Mouse (Mus musculus): ENCODE data around the gene Dpm3. TPM values are rescaled to one million over a fixed set of nuclear protein-coding genes. Genes with fewer than 3 reads are reported as not detected.
"Not testable (repeated sequence)": the region's sequence is repeated elsewhere in the genome, so short reads cannot be mapped to it uniquely, and the experiment has no call there.

The Dpm3 gene
- polyA plus RNA-seq, 1 experiment = 228 TPM

DNA sequence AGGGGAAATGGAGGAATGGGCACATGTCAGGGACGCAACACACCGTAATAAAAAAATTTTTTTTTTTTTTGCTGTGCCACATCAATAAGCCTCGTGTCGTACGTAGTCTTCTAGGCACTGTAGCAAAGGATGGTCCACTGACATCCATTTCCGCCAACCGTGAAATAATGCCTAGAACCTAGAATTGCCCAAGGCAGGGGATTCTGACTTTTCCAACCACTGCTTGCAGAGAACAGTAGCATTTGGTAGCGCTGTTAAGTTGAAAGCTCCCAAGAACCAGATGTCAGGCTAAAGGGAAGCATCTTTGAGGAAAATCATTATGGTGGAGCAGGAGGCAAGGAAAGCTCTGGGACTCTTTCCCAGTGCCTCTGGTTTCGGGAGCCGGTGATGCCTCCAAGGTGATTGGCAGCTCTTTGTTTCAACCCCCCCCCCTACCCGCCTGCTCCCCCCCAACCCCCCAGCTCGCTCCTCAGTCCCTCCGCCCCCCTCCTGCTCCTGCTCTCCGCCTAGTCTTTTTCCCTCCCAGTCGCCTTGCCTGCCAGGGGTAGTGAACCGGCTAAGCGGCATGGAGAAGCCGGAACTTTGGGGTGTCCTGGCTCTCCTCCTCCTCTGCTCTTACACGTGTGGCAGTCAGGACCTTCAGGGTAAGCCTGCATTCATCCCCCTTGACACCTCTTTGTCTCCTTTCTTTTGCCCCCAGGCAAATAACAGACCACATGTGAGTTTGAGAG lies 44.3 kb upstream of the Dpm3 start, which contains the start of gene Thbs3:
Gene Thbs3 (plus strand): TSS at position 500 of the 731 bp plus-strand sequence.
- H3K79me2 ChIP-seq (ENCODE audit: control insufficient read depth, insufficient read depth) = peaks cover 31% of the 10 kb centered on the region
- peaks cover 11% of the 10 kb centered on the region for H3K79me3 ChIP-seq (ENCODE audit: low read depth)
- TF ChIP-seq FOSL1 (IDR thresholded peaks at IDR 0.05; ENCODE audit: insufficient read depth, low read length, poor library complexity, severe bottlenecking) (no peak), USF1 (IDR thresholded peaks at IDR 0.05; ENCODE audit: low read depth) (no peak), MAX (IDR thresholded peaks at IDR 0.05) (no peak), CTCF (IDR thresholded peaks at IDR 0.05; ENCODE audit: control insufficient read depth, insufficient read depth, insufficient read length) (no peak), MYOD1 (IDR thresholded peaks at IDR 0.05; ENCODE audit: control insufficient read depth, insufficient read length, low read depth) (no peak), MYOG (IDR thresholded peaks at IDR 0.05; ENCODE audit: control insufficient read depth, extremely low read depth, insufficient read length) (no peak), CEBPB (IDR thresholded peaks at IDR 0.05; ENCODE audit: low read depth) (no peak)
- peaks cover 13% of the 10 kb centered on the region for H3K36me3 ChIP-seq (ENCODE audit: control insufficient read depth, insufficient read depth)
- H3ac ChIP-seq (ENCODE audit: control insufficient read depth, insufficient read length, low read depth) = peak within 1 kb of the TSS; percentile 86
- H3K27me3 ChIP-seq (ENCODE audit: control insufficient read depth, insufficient read depth, insufficient read length) = no peaks in the 10 kb centered on the region
- H3K4me3 ChIP-seq (ENCODE audit: insufficient read depth, poor library complexity, severe bottlenecking) = peak within 1 kb of the TSS; percentile 91

GRCm38 (mm10) chr3:89215853-89216252 lies 43.3 kb upstream of the Dpm3 start:
- peaks cover 6% of the 10 kb centered on the region for H3K36me3 ChIP-seq (ENCODE audit: control insufficient read depth, insufficient read depth)
- peaks cover 29% of the 10 kb centered on the region for H3K79me2 ChIP-seq (ENCODE audit: control insufficient read depth, insufficient read depth)
- no peak overlapping the region for H3K4me3 ChIP-seq (ENCODE audit: insufficient read depth, poor library complexity, severe bottlenecking)
- H3K79me3 ChIP-seq (ENCODE audit: low read depth) = peaks cover 11% of the 10 kb centered on the region
- no peak overlapping the region for H3ac ChIP-seq (ENCODE audit: control insufficient read depth, insufficient read length, low read depth)
- TF ChIP-seq CTCF (IDR thresholded peaks at IDR 0.05; ENCODE audit: control insufficient read depth, insufficient read depth, insufficient read length) (peak; percentile 67), MAX (IDR thresholded peaks at IDR 0.05) (no peak)
- H3K27me3 ChIP-seq (ENCODE audit: control insufficient read depth, insufficient read depth, insufficient read length) = no peaks in the 10 kb centered on the region

DNA sequence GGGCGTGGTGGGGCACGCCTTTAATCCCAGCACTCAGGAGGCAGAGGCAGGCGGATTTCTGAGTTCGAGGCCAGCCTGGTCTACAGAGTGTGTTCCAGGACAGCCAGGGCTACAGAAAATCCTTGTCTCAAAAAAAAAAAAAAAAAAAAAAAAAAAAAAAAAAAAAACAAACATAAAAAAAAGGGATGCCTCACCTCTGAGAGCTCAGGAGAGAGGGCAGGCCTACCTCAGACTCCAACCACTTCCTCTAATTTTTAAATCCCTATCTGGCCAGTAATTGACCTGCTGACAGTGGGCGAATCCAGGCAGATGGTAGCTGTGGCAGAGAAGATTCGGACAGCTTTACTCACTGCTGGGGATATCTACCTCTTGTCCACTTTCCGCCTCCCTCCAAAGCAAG lies 42.8 kb upstream of the Dpm3 start:
- H3K79me3 ChIP-seq (ENCODE audit: low read depth) = peaks cover 11% of the 10 kb centered on the region
- not testable (repeated sequence) for H3K4me3 ChIP-seq (ENCODE audit: insufficient read depth, poor library complexity, severe bottlenecking); H3K36me3 ChIP-seq (ENCODE audit: control insufficient read depth, insufficient read depth); H3ac ChIP-seq (ENCODE audit: control insufficient read depth, insufficient read length, low read depth); H3K27me3 ChIP-seq (ENCODE audit: control insufficient read depth, insufficient read depth, insufficient read length)
- H3K79me2 ChIP-seq (ENCODE audit: control insufficient read depth, insufficient read depth) = peaks cover 23% of the 10 kb centered on the region

GRCm38 (mm10) chr3:89218271-89218670 lies 40.9 kb upstream of the Dpm3 start:
- H3K79me2 ChIP-seq (ENCODE audit: control insufficient read depth, insufficient read depth) = peaks cover 5% of the 10 kb centered on the region
- H3K79me3 ChIP-seq (ENCODE audit: low read depth) = peaks cover 3% of the 10 kb centered on the region
- no peak overlapping the region for H3K4me3 ChIP-seq (ENCODE audit: insufficient read depth, poor library complexity, severe bottlenecking)
- H3K36me3 ChIP-seq (ENCODE audit: control insufficient read depth, insufficient read depth) = no peaks in the 10 kb centered on the region
- H3K27me3 ChIP-seq (ENCODE audit: control insufficient read depth, insufficient read depth, insufficient read length) = no peaks in the 10 kb centered on the region
- no peak overlapping the region for H3ac ChIP-seq (ENCODE audit: control insufficient read depth, insufficient read length, low read depth)
- TF ChIP-seq CEBPB (IDR thresholded peaks at IDR 0.05; ENCODE audit: low read depth) = no peak
- TF ChIP-seq MAX (IDR thresholded peaks at IDR 0.05) = no peak

DNA sequence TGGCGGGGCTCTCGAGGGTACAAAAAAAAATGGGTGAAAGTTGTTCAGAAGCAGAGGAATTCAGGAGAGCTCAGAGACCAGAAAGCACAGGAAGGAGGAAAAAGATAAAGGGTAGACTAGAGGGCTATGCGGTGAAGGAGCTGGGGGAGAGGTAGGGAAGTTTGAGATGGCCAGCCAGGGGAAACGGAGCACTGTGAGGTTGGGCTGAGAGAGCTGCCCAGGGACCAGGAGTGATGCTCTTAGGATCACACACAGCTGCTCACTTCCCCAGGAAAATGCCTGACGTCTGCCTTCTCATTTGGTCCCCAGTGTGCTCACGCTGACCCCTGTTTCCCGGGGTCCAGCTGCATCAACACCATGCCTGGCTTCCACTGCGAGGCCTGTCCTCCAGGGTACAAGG lies 39.6 kb upstream of the Dpm3 start:
- Histone ChIP-seq H3K4me3 (ENCODE audit: insufficient read depth, poor library complexity, severe bottlenecking) (no peak overlapping the region), H3ac (ENCODE audit: control insufficient read depth, insufficient read length, low read depth) (no peak overlapping the region), H3K79me2 (ENCODE audit: control insufficient read depth, insufficient read depth) (no peaks in the 10 kb centered on the region), H3K36me3 (ENCODE audit: control insufficient read depth, insufficient read depth) (no peaks in the 10 kb centered on the region), H3K79me3 (ENCODE audit: low read depth) (no peaks in the 10 kb centered on the region), H3K27me3 (ENCODE audit: control insufficient read depth, insufficient read depth, insufficient read length) (no peaks in the 10 kb centered on the region)
- TF ChIP-seq FOSL1 (IDR thresholded peaks at IDR 0.05; ENCODE audit: insufficient read depth, low read length, poor library complexity, severe bottlenecking) (no peak), USF1 (IDR thresholded peaks at IDR 0.05; ENCODE audit: low read depth) (no peak), CEBPB (IDR thresholded peaks at IDR 0.05; ENCODE audit: low read depth) (no peak), MYOG (IDR thresholded peaks at IDR 0.05; ENCODE audit: control insufficient read depth, extremely low read depth, insufficient read length) (no peak), MYOD1 (IDR thresholded peaks at IDR 0.05; ENCODE audit: control insufficient read depth, insufficient read length, low read depth) (no peak), CTCF (IDR thresholded peaks at IDR 0.05; ENCODE audit: control insufficient read depth, insufficient read depth, insufficient read length) (no peak)

DNA sequence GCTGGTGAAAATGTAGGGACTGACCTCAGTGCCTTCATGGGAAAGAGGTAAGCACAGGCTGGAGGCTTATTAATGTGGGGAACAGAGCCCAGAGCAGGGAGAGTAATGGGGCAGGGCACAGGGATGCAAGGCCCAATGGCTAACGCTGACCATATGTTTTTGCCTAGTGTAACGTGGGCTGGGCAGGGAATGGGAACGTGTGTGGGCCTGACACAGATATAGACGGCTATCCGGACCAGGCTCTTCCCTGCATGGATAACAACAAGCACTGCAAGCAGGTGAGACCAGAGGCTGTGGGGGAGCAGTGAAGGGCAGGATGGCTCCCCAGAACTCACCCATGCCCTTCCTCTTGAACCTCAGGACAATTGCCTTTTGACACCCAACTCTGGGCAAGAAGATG lies 38.0 kb upstream of the Dpm3 start:
- Histone ChIP-seq H3K79me2 (ENCODE audit: control insufficient read depth, insufficient read depth) (no peaks in the 10 kb centered on the region), H3K27me3 (ENCODE audit: control insufficient read depth, insufficient read depth, insufficient read length) (no peaks in the 10 kb centered on the region), H3K4me3 (ENCODE audit: insufficient read depth, poor library complexity, severe bottlenecking) (no peak overlapping the region), H3K36me3 (ENCODE audit: control insufficient read depth, insufficient read depth) (no peaks in the 10 kb centered on the region), H3K79me3 (ENCODE audit: low read depth) (no peaks in the 10 kb centered on the region), H3ac (ENCODE audit: control insufficient read depth, insufficient read length, low read depth) (no peak overlapping the region)
- TF ChIP-seq USF1 (IDR thresholded peaks at IDR 0.05; ENCODE audit: low read depth) (no peak), MYOG (IDR thresholded peaks at IDR 0.05; ENCODE audit: control insufficient read depth, extremely low read depth, insufficient read length) (no peak), MYOD1 (IDR thresholded peaks at IDR 0.05; ENCODE audit: control insufficient read depth, insufficient read length, low read depth) (no peak), CTCF (IDR thresholded peaks at IDR 0.05; ENCODE audit: control insufficient read depth, insufficient read depth, insufficient read length) (no peak), MAX (IDR thresholded peaks at IDR 0.05) (no peak), CEBPB (IDR thresholded peaks at IDR 0.05; ENCODE audit: low read depth) (no peak), FOSL1 (IDR thresholded peaks at IDR 0.05; ENCODE audit: insufficient read depth, low read length, poor library complexity, severe bottlenecking) (no peak)
